Mouse (Mus musculus) neural tube, embryonic 13.5 days (tissue): ENCODE data around the gene Dio2. TPM values are rescaled to one million over a fixed set of nuclear protein-coding genes. Genes with fewer than 3 reads are reported as not detected.

Experiments used
- ATAC-seq: fragments of 200-750 bp; cut with Nextera tagmentation; 2 replicates; pipeline ENCODE4 v1.8.0; 2017; ENCODE audit warnings: low read depth, mild to moderate bottlenecking, moderate TSS enrichment, moderate library complexity
- H3K27ac ChIP-seq: fragments of 300-500 bp; sonication (generic); replicated peaks from 2 replicates; pipeline ENCODE4 v1.5.1; 2015; ENCODE audit warnings: moderate library complexity, mild to moderate bottlenecking, inconsistent platforms
- H3K27me3 ChIP-seq: fragments of 300-500 bp; sonication (generic); 2 replicates; pipeline ENCODE4 v1.6.1; 2015; ENCODE audit warnings: mild to moderate bottlenecking, inconsistent platforms
- H3K36me3 ChIP-seq: fragments of 300-500 bp; sonication (generic); 2 replicates; pipeline ENCODE4 v1.6.1; 2015; ENCODE audit warnings: mild to moderate bottlenecking, inconsistent platforms
- H3K4me1 ChIP-seq: fragments of 300-500 bp; sonication (generic); replicated peaks from 2 replicates; pipeline ENCODE4 v1.6.1; 2015; ENCODE audit warnings: inconsistent platforms
- H3K4me2 ChIP-seq: fragments of 300-500 bp; sonication (generic); 2 replicates; pipeline ENCODE4 v1.6.1; 2015; ENCODE audit warnings: inconsistent platforms, mild to moderate bottlenecking, moderate library complexity
- H3K4me3 ChIP-seq: fragments of 300-500 bp; sonication (generic); 2 replicates; pipeline ENCODE4 v1.5.1; 2015; ENCODE audit warnings: mild to moderate bottlenecking, inconsistent platforms
- H3K9ac ChIP-seq: fragments of 300-500 bp; sonication (generic); 2 replicates; pipeline ENCODE4 v1.6.1; 2015; ENCODE audit warnings: moderate library complexity, mild to moderate bottlenecking, inconsistent platforms
- H3K9me3 ChIP-seq: fragments of 300-500 bp; sonication (generic); 2 replicates; pipeline ENCODE4 v1.6.1; 2016; ENCODE audit warnings: inconsistent platforms
- WGBS: fragments of 180-500 bp; shearing (Covaris S2); methylation state at CpG from one replicate; pipeline ENCODE4 v1.1.7; 2015; 5-methylcytosine and 5-hydroxymethylcytosine counted together
- polyA plus RNA-seq: library from polyadenylated mRNA; unstranded; fragments of >200 nt; fragmentation: Nextera tagmentation; extraction: Ambion mirVana; gene quantifications from 2 replicates; pipeline ENCODE4 v1.2.1, GENCODE M21; 2015

Gene Dio2
- polyA plus RNA-seq: 0.08 TPM in 2 replicates

DNA sequence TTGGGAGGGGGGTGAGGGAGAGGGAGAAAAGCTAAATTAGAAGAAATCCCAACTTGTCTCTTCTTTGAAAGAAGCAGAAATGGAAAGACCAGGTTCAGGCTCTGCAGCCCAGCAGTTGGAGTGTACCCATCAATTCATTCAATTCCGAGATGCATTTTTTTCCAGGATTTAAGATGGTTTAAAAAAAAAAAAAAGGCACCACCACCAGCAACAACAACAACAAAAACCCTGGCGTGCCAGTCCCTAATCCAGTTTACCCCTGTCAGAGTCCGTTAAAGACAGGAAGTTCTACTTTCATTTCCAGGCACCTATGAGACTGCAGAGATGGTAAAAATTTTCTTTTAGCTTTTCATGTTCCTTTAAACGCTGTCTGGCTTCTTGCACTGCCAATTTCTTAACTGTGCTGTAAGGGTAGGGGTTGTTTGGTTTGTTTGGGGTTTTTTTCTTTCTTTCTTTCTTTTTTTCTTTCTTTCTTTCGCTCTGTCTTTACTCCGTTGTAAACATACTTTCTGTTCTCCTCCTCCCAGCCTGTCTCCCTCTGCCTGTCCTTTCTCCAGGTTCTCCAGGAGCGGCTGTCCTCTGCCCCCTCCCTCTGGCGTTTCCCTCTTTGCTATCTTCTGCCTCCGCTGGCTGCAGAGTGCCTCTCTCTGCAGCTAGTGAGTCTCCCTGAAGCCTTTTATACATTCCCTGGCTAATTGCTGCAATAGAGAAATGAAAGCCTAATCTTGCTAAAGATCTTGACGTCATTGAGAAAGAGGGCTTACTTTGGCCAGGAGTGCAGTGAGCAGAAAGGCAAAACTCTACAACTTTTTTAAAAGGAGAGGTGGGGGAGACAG lies at the start of gene Dio2:
Gene Dio2 (minus strand): TSS at position 51 of the 836 bp plus-strand sequence.
- Histone ChIP-seq H3K36me3 (no peaks in the 10 kb centered on the region), H3K27ac (no peak within 1 kb of the TSS), H3K4me3 (no peak within 1 kb of the TSS), H3K27me3 (peaks cover 4% of the 10 kb centered on the region; the same call in 1 of the 2 replicates), H3K4me1 (no peaks in the 10 kb centered on the region), H3K4me2 (peak within 1 kb of the TSS; percentile 29), H3K9ac (no peak within 1 kb of the TSS), H3K9me3 (no peaks in the 10 kb centered on the region)
- no peak for ATAC-seq
- WGBS: 24% methylated on average over 10 of the region's 10 CpGs

DNA sequence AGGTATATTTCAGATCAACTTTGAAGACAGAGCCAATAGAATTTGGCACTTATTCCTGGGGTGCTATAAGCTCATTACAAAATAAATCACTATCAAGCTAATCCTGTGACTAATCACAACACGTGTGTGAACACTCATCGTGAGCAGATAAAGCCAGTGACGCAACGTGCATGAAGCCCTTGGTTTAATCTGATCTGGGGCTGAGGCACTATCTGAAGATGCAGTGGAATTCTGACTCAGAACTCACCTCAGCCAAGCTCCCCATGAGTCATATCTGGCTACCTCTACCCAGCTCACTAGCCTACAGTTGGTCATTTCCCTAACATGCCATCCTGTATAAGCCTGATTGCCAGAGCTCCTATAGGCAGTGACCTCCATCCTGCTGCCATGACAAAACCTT lies 43.2 kb upstream of the Dio2 start:
- Histone ChIP-seq H3K4me3 (no peak overlapping the region), H3K27me3 (no peaks in the 10 kb centered on the region), H3K27ac (no peak overlapping the region), H3K4me2 (no peak overlapping the region), H3K4me1 (no peaks in the 10 kb centered on the region), H3K9me3 (no peaks in the 10 kb centered on the region), H3K36me3 (no peaks in the 10 kb centered on the region), H3K9ac (no peak overlapping the region)
- ATAC-seq: no peak
- WGBS: 91% methylated on average over 4 of the region's 4 CpGs

DNA sequence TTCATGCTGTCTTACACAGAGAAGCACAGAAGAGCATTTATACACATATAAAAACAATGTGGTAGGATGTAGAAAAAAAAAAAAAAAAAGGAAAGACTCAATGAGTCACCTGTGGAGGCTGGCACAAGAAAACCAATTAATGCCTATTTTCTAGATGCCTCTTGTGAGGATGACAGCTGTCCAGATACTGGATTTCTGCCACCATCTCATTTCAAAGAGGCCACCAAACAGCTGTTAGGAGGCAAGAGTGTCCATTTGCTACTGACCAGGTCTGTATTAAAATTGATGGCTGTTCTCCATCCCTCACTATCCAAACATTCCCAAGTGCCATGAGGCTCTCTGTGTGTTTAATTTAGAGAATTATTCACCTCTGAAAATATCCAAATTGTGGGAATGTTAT lies 6.5 kb upstream of the Dio2 start:
- H3K27me3 ChIP-seq: no peaks in the 10 kb centered on the region
- no peaks in the 10 kb centered on the region for H3K4me1 ChIP-seq
- no peak for ATAC-seq
- H3K36me3 ChIP-seq: no peaks in the 10 kb centered on the region
- H3K4me3 ChIP-seq: no peak overlapping the region
- no peak overlapping the region for H3K4me2 ChIP-seq
- no peak overlapping the region for H3K9ac ChIP-seq
- no peaks in the 10 kb centered on the region for H3K9me3 ChIP-seq
- H3K27ac ChIP-seq: no peak overlapping the region

DNA sequence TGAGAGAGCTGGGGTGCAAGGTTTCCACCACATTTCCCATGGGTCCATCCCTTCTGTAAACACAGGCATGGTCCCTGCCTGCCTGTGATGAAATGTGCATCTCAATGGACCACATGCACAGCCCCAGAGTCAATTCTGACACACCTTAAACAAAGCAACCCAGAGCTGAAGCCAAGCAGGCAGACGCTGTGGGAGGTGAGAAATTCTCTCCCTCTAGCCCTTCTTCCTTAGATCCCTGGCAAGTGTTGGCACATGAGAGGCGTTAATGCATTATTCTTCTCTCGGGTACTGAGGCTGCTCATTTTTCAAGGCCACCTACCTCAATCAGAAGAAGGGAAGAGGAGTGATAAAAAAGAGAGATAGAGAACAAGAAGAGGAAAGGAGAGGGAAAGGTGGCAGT lies 5.4 kb upstream of the Dio2 start:
- WGBS: 57% methylated on average over 3 of the region's 3 CpGs
- H3K36me3 ChIP-seq: no peaks in the 10 kb centered on the region
- no peaks in the 10 kb centered on the region for H3K9me3 ChIP-seq
- no peak overlapping the region for H3K4me2 ChIP-seq
- H3K4me1 ChIP-seq: no peaks in the 10 kb centered on the region
- H3K9ac ChIP-seq: no peak overlapping the region
- ATAC-seq: no peak
- no peaks in the 10 kb centered on the region for H3K27me3 ChIP-seq
- H3K27ac ChIP-seq: no peak overlapping the region
- H3K4me3 ChIP-seq: no peak overlapping the region

DNA sequence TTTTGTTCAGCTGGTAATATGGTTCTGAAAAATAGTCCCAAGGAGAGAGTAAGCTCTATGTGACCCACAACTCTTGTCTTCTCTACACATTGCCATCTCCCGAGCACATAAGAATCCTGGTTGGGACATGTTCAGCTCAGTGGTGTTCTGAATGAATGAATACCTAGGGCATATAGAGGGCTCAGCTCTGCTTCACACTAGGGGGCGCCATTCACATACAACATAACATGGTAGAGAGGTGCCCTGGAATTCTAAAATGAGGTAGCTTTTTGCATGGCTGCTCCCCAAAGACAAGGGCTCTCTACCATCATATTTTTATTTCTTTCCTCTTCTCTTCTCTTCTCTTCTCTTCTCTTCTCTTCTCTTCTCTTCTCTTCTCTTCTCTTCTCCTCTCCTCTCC lies 2.2 kb upstream of the Dio2 start:
- ATAC-seq: no peak
- no peak overlapping the region for H3K4me2 ChIP-seq
- H3K27me3 ChIP-seq: peaks cover 4% of the 10 kb centered on the region; the same call in 1 of the 2 replicates
- H3K9me3 ChIP-seq: no peaks in the 10 kb centered on the region
- H3K4me1 ChIP-seq: no peaks in the 10 kb centered on the region
- no peak overlapping the region for H3K4me3 ChIP-seq
- no peak overlapping the region for H3K9ac ChIP-seq
- no peak overlapping the region for H3K27ac ChIP-seq
- WGBS: 39% methylated on average over 2 of the region's 2 CpGs
- no peaks in the 10 kb centered on the region for H3K36me3 ChIP-seq

DNA sequence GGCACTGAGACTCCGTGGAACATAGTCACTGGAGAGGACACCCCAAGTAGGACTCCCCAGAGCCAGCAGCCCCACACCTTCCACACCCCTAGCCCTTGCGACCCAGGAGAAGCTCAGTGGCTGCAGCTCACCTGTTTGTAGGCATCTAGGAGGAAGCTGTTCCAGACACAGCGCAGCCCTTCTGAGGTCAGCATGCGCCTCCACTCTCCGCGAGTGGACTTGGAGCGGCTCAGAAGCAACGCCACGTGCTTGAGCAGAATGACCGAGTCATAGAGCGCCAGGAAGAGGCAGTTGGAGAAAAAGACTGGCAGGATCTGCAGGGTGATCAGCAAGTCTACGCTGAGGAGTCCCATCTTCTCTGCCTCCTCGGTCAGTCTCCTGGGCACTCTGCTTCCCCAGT lies 306 bp downstream of the Dio2 start:
- no peak overlapping the region for H3K27ac ChIP-seq
- no peak for ATAC-seq

DNA sequence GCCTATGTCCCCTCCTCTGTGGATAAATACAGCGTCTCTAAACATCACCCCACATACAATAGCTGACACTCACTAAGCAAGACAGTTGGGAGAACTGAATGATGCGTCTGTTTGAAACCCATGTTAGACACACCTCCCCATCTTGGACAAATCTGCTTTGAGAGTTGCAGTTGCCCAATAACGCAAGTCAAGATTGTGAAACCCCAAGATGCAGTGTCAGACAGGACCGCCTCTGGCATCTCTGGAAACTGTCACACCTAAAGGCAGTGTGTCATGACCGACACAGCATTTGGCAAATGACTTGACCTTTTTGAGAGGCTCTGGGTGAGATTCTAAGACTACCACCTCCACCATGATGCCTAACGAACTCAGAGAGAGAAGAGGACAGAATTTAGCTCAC lies 2.8 kb downstream of the Dio2 start:
- Histone ChIP-seq H3K27ac (no peak overlapping the region), H3K27me3 (peaks cover 4% of the 10 kb centered on the region; the same call in 1 of the 2 replicates), H3K36me3 (no peaks in the 10 kb centered on the region), H3K4me1 (no peaks in the 10 kb centered on the region), H3K4me2 (no peak overlapping the region), H3K9me3 (no peaks in the 10 kb centered on the region), H3K4me3 (no peak overlapping the region), H3K9ac (no peak overlapping the region)
- no peak for ATAC-seq
- 90% methylated on average over 6 of the region's 6 CpGs for WGBS

More for the DNA sequence above, 306 bp downstream of the Dio2 start:
- Histone ChIP-seq H3K4me2 (no peak overlapping the region), H3K27me3 (peaks cover 4% of the 10 kb centered on the region; the same call in 1 of the 2 replicates), H3K36me3 (no peaks in the 10 kb centered on the region), H3K4me3 (no peak overlapping the region), H3K4me1 (no peaks in the 10 kb centered on the region), H3K9ac (no peak overlapping the region), H3K9me3 (no peaks in the 10 kb centered on the region)
- WGBS: 89% methylated on average over 13 of the region's 13 CpGs

DNA sequence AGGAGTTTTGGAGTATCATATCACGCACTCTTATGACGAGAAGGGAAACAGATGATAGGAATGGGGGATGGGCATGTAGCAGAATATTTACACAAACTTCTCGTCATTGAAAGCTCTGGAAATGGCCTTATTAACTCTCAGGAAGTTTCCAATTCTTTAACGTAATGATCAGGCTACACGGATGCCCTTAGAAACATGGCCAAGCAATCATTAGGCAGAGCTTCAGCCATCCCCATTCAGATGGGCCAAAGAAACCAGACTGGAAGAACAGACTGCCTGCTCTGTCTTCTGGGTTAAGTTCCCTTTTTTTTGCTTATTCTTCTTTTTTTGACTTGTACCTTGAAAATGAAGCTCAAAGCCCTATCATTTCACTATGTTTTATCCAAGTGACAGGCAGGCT lies 3.7 kb downstream of the Dio2 start:
- 82% methylated on average over 5 of the region's 5 CpGs for WGBS

DNA sequence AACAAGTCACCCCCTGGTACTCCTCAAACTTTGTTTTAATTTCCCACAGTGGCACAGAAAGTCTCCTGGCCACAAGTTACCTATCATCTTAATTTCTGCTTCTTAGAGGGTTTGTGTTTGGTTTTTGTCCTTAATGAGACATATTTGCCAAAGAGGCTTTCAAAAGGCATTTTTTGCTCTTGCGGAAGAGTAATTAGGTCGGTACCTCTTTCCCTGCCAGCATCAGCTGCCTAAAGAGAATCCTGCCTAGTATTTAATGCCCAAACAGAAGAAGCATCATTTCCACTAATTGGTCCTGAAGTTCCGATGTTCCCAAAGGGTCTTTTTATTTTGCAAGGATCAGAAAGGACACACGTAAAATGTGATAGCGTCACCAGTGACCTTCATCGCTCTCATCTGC lies 4.5 kb downstream of the Dio2 start:
- Histone ChIP-seq H3K9ac (no peak overlapping the region), H3K4me2 (no peak overlapping the region), H3K27me3 (peaks cover 4% of the 10 kb centered on the region; the same call in 1 of the 2 replicates), H3K36me3 (no peaks in the 10 kb centered on the region), H3K27ac (no peak overlapping the region), H3K4me3 (no peak overlapping the region), H3K9me3 (no peaks in the 10 kb centered on the region), H3K4me1 (no peaks in the 10 kb centered on the region)
- WGBS: 83% methylated on average over 6 of the region's 6 CpGs
- no peak for ATAC-seq

More for the DNA sequence above, 3.7 kb downstream of the Dio2 start:
- Histone ChIP-seq H3K27me3 (peaks cover 4% of the 10 kb centered on the region; the same call in 1 of the 2 replicates), H3K4me1 (no peaks in the 10 kb centered on the region), H3K4me2 (no peak overlapping the region), H3K9me3 (no peaks in the 10 kb centered on the region), H3K27ac (no peak overlapping the region), H3K4me3 (no peak overlapping the region), H3K9ac (no peak overlapping the region), H3K36me3 (no peaks in the 10 kb centered on the region)
- ATAC-seq: no peak

DNA sequence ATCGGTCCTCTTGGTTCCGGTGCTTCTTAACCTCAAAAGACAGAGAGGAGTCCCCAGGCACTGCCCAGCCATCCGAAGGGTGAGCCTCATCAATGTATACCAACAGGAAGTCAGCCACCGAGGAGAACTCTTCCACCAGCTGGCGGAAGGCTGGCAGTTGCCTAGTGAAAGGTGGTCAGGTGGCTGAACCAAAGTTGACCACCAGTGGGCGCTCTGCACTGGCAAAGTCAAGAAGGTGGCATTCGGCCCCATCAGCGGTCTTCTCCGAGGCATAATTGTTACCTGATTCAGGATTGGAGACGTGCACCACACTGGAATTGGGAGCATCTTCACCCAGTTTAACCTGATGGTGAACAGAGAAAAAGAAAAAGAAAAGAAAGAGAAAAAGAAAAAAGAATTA lies 8.6 kb downstream of the Dio2 start:
- 49% methylated on average over 10 of the region's 10 CpGs for WGBS
- Histone ChIP-seq H3K27me3 (no peaks in the 10 kb centered on the region), H3K4me3 (no peak overlapping the region), H3K36me3 (no peaks in the 10 kb centered on the region), H3K27ac (no peak overlapping the region), H3K9me3 (no peaks in the 10 kb centered on the region), H3K4me2 (no peak overlapping the region), H3K9ac (no peak overlapping the region), H3K4me1 (no peaks in the 10 kb centered on the region)
- no peak for ATAC-seq

DNA sequence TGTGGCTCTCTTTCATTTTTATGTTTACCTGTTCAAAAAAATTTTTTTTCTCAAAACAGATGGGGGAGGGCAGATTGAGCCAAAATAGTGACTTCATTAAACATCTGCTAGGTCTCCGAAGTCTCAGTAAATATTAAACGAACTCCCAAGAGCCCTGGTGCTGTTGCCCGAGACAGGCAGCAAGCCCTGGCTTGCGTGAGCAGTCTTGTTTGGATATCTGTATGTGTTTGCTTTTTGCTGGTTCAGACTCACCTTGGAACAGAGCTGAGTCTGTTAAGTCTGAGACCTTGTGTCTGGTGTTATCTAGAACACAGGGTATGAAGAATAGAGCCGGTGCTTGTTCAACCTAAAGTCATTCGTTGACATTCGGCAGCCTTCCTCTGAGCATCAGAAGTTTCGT lies 13.1 kb downstream of the Dio2 start:
- H3K4me1 ChIP-seq: no peaks in the 10 kb centered on the region
- no peaks in the 10 kb centered on the region for H3K9me3 ChIP-seq
- no peak overlapping the region for H3K9ac ChIP-seq
- ATAC-seq: no peak
- H3K27me3 ChIP-seq: no peaks in the 10 kb centered on the region
- no peak overlapping the region for H3K27ac ChIP-seq
- H3K4me2 ChIP-seq: no peak overlapping the region
- H3K4me3 ChIP-seq: no peak overlapping the region
- 85% methylated on average over 8 of the region's 8 CpGs for WGBS
- no peaks in the 10 kb centered on the region for H3K36me3 ChIP-seq

DNA sequence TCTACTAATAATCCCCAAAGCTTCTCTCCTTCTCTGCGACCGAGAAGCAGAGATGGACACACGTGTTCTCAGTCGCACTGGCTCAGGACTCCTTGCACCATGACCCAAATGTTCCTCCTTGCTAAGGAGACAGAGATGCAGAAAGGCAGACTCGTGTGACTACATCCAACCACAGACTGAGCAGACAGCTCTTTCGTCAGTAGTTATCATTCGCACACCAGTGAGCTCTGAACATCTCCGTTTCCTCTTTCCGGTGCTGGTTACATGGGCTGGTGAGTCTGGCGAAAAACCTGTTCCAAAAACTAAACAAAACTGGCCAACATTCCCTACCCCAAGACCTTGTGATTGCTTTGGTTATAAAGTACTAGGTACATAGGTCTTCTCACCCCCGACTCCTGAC lies 13.6 kb downstream of the Dio2 start:
- Histone ChIP-seq H3K36me3 (no peaks in the 10 kb centered on the region), H3K9me3 (no peaks in the 10 kb centered on the region), H3K4me2 (no peak overlapping the region), H3K27me3 (no peaks in the 10 kb centered on the region), H3K4me1 (no peaks in the 10 kb centered on the region), H3K27ac (no peak overlapping the region), H3K9ac (no peak overlapping the region), H3K4me3 (no peak overlapping the region)
- no peak for ATAC-seq
- WGBS: 92% methylated on average over 11 of the region's 11 CpGs

DNA sequence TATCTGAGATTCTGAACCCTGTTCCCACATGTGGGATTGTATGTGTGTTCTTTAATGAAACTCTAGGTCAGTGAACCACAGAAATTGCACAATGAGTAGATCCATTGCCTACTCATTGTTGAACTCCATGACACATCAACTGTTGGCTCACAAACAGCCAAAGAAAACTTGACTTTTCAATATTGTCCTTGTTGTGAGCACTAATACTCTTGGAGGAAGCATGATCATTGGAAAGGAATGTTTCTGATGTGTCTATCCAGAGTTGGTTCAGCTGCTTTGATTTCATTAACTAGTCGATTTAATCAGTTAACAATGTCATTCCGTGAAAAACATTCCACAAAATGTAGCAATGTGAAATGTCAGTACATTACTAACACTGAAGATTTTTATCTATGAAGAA lies 44.1 kb downstream of the Dio2 start:
- no peaks in the 10 kb centered on the region for H3K9me3 ChIP-seq
- H3K27ac ChIP-seq: no peak overlapping the region
- no peak overlapping the region for H3K4me2 ChIP-seq
- H3K4me1 ChIP-seq: no peaks in the 10 kb centered on the region
- 88% methylated on average over 2 of the region's 2 CpGs for WGBS
- no peaks in the 10 kb centered on the region for H3K36me3 ChIP-seq
- H3K4me3 ChIP-seq: no peak overlapping the region
- H3K9ac ChIP-seq: no peak overlapping the region
- no peaks in the 10 kb centered on the region for H3K27me3 ChIP-seq
- ATAC-seq: no peak
